Mouse (Mus musculus) left cerebral cortex, postnatal 14 days (tissue): ENCODE results near the gene Mylk4. TPM values are rescaled to one million over a fixed set of nuclear protein-coding genes. Genes with fewer than 3 reads are reported as not detected.

ENCODE experiments used
- DNase-seq, 2 experiments: peaks; one replicate each; pipeline ENCODE4 v3.0.0; 2021 to 2022; ENCODE audit warnings: low spot score in 2 of 2, mixed read lengths in 1 of 2
- intact Hi-C: fragments of 180-260 bp; cut with DNase I; formaldehyde crosslinking; loops from one replicate; pipeline ENCODE4 v1.15.1; 2025
- long read RNA-seq, 2 experiments: library from polyadenylated mRNA; stranded (forward); transcript quantifications; one replicate each; pipeline ENCODE4 v2.0.0; 2021
- total RNA-seq, 2 experiments: library from RNA; stranded (reverse); gene quantifications; 2 replicates each; pipeline ENCODE4 v1.2.3; 2021

Gene Mylk4
- under 1 TPM; 0.32 to 0.33 TPM for total RNA-seq
- long read RNA-seq, experiment 1, result 0 reads
- long read RNA-seq, experiment 2, result 0 reads

DNA sequence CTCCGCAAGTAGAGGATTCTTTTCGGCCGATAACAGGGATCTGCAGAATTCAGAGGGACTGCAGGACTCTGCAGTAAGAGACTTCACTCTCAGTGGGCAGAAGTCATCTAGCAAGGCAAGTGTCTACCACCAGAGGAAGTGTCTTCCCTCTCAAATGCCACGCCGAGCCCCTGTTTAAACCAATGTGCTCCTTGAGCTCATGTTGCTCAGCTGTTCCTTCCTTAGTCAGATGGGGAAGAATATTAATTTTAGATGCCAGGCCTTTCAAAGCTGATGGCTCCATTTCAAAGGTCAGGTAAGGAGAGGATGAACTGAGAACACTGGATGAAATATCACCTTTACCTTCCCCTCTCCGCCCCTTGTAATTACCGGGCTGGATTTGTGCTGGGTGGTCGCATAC, at the start of gene Mylk4:
Gene Mylk4, minus strand, starts transcription at position 139 of the 400 bp plus-strand sequence.
- intact Hi-C loops, result loop anchor here (5.0 kb wide), 1 partner anchor 992 kb away; no protein-coding TSS in a partner anchor
- DNase-seq, result no peak

DNA sequence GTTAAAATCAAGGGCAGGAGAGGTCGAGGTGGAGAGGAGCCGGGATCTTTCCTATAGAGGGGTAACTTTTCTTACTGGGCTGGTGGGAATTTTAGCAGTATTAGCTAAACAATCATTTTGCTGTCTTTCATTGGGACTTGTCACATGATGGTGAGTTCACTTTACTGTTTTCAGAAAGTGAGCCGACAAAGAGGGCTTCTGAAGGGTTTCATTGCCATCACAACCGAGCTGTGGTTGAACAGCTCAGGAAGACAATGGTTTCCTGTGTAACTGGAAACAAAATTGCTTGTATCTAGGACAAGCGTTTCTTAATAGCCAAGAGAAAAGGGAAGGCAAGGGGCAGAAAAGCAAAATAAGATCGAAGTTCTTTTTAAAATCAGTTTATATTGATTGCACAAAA, 49.5 kb upstream of the Mylk4 start:
- DNase-seq, result no peak
- intact Hi-C loops, result no loop called here

DNA sequence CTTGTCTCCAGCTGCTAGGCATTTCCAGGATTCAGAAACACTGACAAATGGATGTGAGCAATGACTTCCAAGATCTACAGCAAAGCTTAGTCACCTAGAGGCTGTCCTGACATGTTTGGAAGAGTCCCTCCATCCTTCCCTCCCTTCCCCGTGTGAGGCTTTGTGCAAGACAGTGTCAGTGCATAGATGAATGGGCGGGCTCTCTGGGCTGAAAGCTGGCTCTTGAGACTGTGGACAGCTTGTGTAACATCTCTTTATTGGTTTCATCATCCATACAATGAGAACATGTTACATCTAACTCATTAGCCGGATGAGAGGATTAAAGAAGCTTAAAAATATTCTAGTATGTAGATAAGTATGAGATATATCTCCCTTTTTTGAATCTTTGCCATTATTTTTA, 49.0 kb upstream of the Mylk4 start:
- DNase-seq, result peak in 1 of 2 experiments; percentile 18

DNA sequence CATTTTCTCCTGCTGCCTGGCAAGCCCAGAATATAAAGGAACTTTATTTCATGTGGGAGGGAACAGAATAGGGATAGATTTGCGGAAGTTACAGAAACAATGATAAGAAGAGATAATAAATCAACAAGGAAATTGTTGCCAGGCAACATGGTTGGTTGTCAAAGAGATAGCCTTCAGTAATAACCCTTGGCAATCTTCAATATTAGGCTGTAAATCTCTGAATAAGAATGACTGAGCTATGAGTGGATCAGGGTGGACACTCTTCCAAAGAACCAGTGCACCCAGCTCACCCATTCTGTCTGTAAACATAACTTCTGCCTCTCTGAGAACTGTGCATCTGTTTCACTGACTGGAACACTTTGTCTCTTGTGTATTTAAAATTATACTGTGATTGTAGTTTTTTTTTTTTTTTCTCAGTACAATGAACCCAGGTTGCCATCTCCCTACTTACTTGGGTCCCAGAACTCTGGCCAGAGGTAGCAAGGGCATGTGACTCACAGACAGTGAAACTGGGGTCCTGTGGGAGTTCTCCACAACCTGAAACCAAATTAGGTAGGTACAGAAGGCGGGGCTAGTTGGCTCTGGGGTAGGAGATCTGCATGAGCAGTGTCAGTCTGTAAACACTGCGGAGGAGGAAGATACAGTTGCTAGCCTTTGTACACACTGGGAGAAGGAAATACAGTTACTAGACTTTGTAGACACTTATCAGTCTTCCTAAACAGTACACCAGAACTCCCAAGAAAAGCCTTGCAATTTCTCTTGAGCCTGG, 47.9 kb upstream of the Mylk4 start:
- no peak for DNase-seq
- intact Hi-C loops, result no loop called here

More for the DNA sequence above, 49.0 kb upstream of the Mylk4 start:
- intact Hi-C loops, result no loop called here

DNA sequence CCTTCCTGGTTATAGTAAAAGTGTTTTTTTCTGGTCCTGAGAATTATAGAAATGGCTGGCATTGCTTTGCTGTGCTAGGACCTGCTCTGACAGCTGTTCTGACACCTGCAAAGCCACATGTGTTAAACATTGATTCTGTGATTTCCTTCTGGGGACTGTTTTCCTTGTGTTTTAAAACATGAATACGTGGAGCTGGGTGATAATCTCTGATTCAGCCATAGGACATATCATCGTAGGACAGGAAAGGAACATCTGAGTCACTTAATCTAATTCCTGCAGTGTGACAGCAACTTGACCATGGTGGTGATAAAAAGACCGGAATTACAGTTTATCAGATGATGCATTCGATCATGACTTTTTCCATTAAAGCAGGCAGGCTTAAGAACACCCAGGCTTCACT, 45.1 kb upstream of the Mylk4 start:
- intact Hi-C loops, result no loop called here
- DNase-seq, result no peak

DNA sequence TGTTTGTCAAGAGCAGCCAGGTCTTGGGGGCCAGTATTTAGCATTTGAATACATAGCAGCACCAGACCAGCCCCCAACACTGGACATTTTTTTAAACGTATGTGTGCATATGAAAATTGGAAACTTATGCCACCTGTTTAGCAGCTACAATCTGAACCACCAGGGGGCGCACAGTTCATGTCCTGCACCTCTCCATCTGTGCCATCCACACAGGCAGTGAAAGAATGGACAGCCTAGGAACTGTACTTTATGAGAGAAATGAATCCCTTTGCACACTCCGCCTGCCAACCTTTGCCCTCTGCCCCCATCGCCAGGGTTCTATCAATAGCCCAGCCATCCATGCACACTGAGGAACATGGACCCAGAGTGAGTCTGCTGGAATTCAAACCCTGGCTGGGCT, 44.2 kb upstream of the Mylk4 start:
- DNase-seq, result peak; percentile 63 to 65
- intact Hi-C loops, result no loop called here

DNA sequence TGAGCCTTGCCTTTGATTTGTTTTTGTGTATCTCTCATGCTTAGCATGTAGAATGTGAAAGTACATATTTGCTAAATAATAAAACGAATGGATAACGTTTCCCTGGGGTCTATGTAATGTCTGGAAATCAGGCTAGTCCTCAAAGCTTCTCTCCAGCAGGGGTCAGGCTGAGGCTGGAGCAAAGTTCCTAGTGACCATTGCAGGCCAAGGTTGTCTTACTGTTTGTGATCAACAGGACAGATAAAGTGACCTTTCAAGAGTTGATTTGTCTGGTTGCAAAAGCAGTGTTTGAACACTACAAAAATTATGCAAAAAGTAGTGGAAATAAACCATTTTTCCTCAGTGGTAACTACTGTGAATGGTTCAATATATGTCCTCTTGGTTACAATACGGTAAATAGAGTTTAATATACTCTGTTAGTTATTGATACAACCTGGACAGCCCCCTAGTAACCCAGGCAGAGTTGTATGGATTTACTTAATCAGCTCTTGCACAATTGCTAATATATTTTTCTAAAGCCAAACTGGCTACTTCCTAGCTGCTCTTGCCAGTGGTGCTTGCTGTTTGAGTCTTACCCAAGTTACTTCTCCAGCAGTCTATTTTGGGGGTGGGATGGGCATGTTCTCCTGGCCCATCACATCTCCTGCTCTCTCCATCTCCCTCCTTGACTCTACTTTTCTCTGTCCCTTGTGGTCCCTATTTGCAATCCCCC, 43.5 kb upstream of the Mylk4 start:
- no peak for DNase-seq
- intact Hi-C loops, result no loop called here

DNA sequence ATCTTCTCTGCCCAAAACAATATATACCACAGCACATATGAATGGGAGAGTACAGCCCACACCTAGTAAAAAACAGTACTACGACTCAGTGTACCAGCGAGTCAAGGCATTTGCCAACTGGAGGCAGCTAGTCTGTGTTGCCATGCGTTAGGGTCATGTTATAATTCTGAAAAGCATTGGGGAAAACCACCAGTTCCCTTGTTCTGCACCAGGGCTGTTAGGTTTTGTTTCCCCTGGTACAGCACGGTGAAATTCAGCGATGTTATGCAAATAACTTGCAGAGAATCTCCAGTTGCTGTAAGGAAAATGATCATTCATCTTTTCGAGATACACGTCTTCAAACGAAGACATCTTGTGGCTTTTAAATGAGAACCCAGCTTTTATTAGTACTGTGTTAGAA, 41.8 kb upstream of the Mylk4 start:
- intact Hi-C loops, result no loop called here

DNA sequence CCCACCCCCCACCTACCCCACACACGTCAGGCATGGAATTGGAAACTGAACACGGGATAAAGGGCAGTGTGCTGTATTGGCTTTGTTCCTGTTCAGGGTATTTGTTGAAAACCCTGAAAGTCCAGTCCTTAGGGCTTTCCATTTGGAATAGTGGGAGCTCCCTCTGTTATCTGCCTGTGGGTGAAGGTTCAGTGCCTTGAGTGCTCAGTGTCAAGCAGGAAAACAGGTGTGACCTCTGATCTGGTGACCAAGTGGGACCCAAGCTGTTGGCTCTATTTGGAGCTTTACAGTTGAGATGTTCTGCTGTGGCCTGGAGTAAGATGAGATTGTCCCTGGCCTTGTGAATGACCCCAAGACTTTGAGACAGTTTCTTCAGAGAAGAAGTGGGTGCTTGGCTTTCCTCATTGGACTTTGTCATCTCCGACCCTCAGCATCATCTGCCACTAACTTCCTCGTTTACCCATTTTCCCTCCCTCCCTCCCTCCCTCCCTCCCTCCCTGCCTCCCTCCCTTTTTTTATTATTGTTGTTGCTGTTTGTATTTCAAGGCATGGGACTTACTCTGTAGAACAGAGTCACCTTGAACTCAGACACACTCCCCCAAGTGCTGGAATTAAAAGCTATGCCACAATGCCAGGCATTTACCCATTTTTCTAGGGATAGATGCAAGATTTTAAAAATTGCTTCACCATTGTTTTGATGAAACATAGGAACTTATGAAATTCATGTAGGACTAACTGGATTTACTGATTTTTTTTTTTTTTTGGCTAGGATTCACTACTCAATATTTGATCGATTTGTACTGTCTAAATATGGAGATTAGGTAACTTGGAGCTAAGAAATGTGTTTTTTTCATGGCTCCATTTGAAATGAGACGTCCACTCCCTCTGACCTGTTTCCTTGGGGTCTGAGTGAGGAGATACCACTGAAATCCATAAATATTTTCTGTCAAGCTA, 40.9 kb upstream of the Mylk4 start:
- DNase-seq, result no peak
- intact Hi-C loops, result no loop called here

More for the DNA sequence above, 41.8 kb upstream of the Mylk4 start:
- DNase-seq, result no peak

DNA sequence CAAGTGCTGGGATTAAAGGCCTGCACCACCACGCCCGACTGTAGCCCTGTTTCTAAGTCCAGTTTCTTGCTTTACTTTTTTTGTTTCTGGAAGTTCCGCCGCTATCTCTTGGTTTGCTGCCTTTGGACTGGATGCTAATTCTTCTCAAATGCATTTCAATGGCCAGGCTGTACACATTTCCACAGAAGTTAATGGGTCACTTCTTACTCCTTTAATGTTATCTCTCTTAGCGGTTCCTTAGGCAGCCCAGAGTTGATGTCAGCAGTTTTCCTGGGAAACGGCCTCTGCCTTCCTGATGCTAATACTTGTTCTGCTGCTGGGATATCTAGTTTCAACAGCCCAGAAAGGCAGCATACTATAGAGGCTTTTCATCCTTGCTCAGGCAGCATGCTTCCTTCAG, 39.4 kb upstream of the Mylk4 start:
- intact Hi-C loops, result no loop called here
- DNase-seq, result no peak

DNA sequence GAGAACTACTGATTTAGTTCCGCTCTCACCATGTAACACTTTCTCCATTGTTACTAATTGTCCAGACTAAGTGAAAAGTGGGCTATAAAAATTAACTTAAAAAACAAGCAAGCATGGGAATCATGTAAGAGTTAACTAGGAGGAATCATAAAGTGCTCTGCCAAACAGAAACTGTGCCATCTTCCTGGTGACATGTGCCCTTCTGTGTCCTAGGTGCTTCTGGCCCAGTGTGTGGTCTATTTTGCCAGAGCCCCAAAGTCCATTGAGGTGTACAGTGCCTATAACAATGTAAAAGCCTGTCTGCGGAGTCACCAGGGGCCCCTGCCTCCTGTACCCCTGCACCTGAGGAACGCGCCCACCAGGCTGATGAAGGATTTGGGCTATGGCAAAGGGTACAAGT, 37.9 kb upstream of the Mylk4 start:
- intact Hi-C loops, result no loop called here

DNA sequence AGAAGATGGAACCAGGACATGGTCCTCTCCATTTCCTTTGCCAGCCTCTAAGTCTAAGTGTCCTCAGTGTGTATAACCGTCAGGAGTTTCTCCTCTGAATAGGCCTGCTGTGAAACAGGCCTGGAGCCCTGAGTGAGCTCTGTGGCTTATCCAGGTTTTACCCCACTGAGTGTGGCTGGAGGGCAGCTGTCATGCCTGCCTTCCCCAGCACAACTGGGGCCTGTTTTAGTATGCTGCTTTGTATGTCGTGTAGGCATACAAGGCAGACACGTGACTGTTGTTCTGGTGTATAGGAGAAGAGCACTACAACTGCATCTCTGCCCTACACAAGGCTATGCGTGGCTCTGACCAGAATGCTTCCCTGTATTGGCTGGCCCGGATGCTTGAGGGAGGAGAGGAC, 36.2 kb upstream of the Mylk4 start:
- DNase-seq, result no peak
- intact Hi-C loops, result no loop called here

More for the DNA sequence above, 37.9 kb upstream of the Mylk4 start:
- no peak for DNase-seq

DNA sequence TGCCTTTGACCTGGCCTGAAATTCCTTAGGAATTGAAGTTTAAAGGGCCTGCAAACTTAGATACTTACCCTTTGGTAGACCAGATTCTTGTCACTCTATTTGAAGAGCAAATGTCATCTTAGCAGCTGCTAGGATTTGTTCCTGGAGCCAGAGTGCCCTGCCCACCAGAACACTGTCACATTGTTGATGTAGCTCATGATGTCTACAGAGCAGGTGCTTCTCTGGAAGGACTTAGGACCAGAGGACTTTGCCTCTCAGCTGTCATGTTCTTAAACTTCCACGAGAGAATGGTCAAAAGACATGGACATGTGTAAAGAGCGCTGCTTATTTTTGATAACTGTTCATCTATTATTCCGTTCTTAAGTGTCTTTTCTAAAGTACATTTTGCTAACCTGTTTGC, 35.5 kb upstream of the Mylk4 start:
- no peak for DNase-seq
- intact Hi-C loops, result no loop called here

DNA sequence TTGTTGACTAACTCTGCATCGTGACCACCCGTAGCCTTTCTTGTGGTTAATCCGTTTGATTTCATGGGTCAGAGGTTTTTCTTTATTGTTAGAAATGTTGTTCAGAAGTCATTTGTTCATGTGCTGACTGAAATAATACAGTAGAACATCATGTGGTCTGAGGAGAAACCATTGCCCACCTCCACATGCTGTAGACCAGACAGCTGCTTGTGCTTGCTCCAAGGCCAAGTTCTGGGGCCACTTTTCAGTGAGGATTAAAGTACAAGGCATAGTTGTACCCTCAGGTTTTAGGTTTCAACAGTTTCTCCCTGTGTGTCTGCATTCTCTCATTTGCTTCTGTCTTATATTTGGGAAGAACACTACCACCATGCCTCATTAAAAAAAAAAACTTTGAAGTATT, 23.9 kb upstream of the Mylk4 start:
- intact Hi-C loops, result no loop called here
- DNase-seq, result no peak

DNA sequence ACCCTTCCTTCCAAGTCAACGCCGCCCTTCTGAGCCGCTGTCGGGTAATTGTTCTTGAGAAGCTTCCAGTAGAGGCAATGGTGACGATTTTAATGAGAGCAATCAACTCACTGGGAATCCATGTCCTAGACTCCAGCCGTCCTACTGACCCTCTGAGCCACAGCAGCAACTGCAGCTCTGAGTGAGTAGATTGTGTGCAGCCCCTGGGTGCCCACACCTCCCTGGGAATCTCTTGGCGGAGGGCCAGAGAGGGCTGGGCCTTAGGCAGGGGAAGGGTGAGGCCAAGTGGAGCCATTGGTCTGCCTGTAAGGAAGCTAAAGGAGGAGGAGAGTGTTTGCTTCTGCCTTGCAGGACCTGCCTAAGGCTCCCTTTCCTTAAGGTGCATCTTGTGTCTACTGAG, 23.1 kb upstream of the Mylk4 start:
- intact Hi-C loops, result no loop called here
- no peak for DNase-seq

DNA sequence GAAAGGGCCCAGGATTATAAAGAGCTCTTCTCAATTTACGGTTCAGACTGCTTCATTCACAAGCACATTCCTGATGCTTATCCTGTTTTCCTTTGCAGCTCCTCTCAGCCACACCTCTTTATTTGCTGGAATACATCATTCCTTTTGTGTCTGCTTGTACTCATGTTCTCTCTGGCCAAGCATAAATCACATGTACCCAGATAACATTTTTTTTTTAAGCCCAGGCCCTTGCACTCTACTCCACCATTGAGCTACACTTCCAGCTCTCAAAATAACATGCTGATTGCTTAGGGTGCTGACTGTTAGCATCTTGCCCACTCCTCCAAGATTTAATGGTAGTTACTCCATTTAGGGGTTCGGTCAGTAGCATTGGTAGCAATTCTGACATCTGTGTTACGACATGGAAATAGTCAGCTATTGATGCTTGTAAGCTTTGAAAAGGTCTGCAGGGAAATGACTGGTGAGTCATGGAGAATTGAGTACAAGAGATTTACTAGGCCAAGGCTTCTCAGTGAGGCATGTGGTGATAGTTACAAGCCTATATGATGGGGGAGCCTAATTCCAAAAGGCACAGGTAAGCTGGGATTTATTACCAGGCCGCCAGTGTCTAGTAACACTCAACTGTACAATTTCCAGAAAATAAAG, 20.1 kb upstream of the Mylk4 start:
- intact Hi-C loops, result no loop called here
- DNase-seq, result no peak

DNA sequence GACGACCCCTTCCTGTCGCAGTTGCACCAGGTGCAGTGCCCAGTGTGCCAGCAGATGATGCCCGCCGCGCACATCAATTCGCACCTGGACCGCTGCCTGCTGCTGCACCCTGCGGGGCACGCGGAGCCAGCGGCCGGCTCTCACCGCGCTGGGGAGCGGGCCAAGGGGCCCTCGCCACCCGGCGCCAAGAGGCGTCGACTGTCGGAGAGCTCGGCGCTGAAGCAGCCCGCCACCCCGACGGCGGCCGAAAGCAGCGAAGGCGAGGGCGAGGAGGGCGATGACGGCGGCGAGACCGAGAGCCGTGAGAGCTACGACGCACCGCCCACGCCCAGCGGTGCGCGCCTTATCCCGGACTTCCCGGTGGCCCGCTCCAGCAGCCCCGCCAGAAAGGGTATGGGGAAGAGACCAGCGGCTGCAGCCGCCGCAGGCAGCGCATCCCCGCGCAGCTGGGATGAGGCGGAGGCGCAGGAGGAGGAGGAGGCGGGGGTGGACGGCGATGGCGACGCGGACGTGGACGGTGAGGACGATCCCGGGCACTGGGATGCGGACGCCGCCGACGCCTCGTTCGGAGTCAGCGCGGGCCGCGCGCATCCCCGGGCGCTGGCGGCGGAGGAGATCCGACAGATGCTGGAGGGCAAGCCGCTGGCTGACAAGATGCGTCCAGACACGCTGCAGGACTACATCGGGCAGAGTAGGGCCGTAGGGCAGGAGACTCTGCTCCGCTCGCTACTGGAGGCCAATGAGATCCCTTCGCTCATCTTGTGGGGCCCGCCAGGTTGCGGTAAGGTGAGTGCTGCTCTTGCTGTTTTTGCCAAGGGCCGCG, 18.7 kb upstream of the Mylk4 start, which contains the start of gene D930007J09Rik:
Gene D930007J09Rik, minus strand, starts transcription at position 591 of the 823 bp plus-strand sequence.
- peak; percentile 49 to 61 for DNase-seq
- intact Hi-C loops, result no loop called here

DNA sequence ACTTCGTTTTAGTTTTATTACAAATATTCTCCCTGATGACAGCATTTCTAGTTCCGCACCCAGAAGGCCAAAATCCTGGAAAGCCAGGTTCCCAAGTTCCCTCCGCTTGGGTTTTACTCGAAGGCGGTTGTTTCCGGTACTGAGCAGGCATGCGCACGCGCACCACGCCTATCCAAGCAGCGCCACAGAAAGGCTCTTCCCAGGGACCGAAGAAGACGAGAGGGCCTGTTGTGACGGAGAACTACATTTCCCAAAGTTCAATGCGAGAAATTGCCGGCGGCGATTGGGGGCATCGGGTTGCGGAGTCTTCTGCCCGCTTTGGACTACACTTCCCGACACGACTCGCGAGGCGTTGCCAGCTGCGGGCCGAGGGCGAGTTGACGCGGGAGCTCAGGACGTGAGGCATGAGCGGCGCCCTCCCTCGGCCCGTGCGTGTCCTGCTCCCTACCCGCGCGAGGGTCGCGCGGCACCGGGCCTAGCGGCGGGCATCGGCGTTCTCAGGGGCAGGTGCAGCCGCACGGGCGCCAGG, 18.0 kb upstream of the Mylk4 start, which contains the start of gene Wrnip1:
Gene Wrnip1, plus strand, starts transcription at position 346 of the 529 bp plus-strand sequence.
- intact Hi-C loops, result no loop called here
- DNase-seq, result peak; percentile 98 to 99
